Mouse (Mus musculus) stomach, postnatal 0 days (tissue): ENCODE measurements around the gene Prpf38b.

ENCODE experiments used
- CTCF ChIP-seq: IDR thresholded peaks from 2 replicates; pipeline ENCODE4 v1.5.1; 2016; ENCODE audit warnings: antibody characterized with exemption, low read depth, mild to moderate bottlenecking, moderate library complexity
- EP300 ChIP-seq: optimal IDR thresholded peaks from 2 replicates; pipeline ENCODE3; 2016; ENCODE audit warnings: antibody characterized with exemption

DNA sequence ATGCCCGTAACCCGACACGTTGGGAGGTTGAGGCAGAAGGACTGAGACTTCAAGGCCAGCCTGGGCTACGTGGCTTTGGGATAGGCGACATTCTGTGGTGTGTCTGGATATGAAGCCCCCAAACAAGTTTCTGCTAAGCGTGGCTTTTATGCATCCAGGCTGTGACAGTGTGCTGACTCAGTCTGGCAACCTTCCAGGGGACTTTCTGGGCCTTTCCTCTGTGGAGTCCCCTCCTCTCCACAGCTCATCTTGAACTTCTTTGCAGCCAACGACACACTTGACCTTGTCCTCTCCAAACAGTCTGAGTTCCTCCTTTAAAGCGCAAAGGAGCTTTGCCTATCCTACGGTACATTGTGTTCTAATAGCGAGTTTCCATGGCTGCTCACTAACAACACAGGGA lies 55.7 kb downstream of the Prpf38b start:
- TF ChIP-seq CTCF (no peak), EP300 (no peak)
